Mouse (Mus musculus) neutrophil, adult 83 days (primary cell): ENCODE results near the gene Crtac1. TPM values are rescaled to one million over a fixed set of nuclear protein-coding genes. Genes with fewer than 3 reads are reported as not detected.

Experiments
- total RNA-seq, 2 experiments: library from RNA; stranded (reverse); gene quantifications; one replicate each; pipeline ENCODE4 v1.2.4; 2023

Crtac1 gene
- 1 to 10 TPM; 3.6 to 7.5 TPM for total RNA-seq

DNA sequence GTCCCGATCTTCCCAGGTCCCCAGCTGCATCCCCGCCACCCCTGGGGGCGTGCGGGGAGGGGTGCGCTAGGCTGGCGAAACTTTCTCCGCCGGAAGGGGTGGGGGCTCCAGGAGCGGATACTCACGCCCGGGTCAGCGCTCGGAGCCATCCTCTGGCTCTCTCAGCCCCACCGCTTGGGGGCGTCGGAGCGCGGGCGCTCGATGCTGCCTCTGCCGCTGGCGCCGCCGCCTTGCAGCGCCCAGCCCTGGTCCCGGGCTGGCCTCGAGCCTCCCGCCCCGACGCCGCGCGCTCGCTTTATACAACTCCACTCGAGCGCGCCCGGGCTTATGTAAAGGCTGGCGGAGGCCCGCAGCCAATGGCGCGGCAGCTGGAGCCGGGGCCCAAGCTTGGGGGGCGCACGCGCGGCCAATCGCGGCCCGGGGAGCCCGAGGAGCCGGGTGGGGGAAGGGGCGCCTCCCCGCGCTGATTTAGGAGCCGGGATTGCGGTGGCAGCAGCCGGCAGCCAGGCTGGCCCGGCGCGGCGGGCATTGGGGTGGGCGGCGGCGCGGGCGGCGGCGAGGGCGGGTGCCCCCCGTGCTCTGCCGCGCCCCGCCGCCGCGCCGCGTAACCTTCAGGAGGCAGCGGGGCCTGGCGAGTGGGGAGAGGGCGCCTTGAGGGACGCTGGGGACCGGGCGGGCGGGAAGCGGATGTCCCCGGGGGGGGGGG, at the start of gene Crtac1:
Gene Crtac1, minus strand, starts transcription at position 299 of the 706 bp plus-strand sequence.

GRCm38 (mm10) chr19:42247519-42247918, 184.1 kb downstream of the Crtac1 start, which contains the start of gene Golga7b:
TSS of gene Golga7b (plus strand) at chr19:42247574.

Other genes with a start within 250 kb of the Crtac1 start
- not detected for gene Sfrp5, start 229.5 kb downstream of the Crtac1 start, total RNA-seq
- not detected for gene Golga7b, start 184.2 kb downstream of the Crtac1 start, total RNA-seq
- 10 to 100 TPM; 25.7 to 28.1 TPM for gene R3hcc1l, start 87.0 kb upstream of the Crtac1 start, total RNA-seq
- gene Loxl4, start 181.0 kb upstream of the Crtac1 start, total RNA-seq = under 1 TPM; 0.20 to 0.77 TPM